In the genomic region with DNA sequence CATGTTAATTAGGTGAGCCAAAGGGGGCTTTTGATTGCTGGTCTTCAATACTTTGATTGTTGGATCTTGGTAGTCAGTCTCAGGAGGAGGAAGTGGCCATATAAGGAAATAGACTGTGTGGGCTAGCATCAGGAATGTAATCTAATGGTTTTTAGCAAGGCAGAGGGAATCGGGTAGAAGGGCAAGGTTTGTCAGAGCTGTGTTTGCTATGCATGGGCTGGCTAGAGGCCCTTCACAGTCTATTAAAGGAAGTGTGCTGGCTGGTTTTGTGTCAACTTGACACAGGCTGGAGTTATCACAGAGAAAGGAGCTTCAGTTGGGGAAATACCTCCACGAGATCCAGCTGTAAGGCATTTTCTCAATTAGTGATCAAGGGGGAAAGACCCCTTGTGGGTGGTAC, we compare ENCODE assay signal across 6 mouse cellular contexts. TPM values are rescaled to one million over a fixed set of nuclear protein-coding genes. Genes with fewer than 3 reads are reported as not detected.
DNase-seq lines count a peak whose midpoint lies in the region; ATAC-seq and TF ChIP-seq lines count a peak whose summit lies in the region.
"Not testable (repeated sequence)": the region's sequence is repeated elsewhere in the genome, so short reads cannot be mapped to it uniquely, and the experiment has no call there.

No protein-coding gene starts in this region.

- peaks cover 9 to 20% of the 10 kb centered on the region in 2 experiments for H3K4me1 ChIP-seq in MEL (ENCODE audit: control insufficient read depth in 1 of 2, insufficient read depth in 2 of 2, low read length in 2 of 2)
- peaks cover 38% of the 10 kb centered on the region for H3K4me1 ChIP-seq in bone marrow macrophage, adult 2 months (ENCODE audit: control insufficient read depth, insufficient read depth, low read length)
- H3K4me1 ChIP-seq in kidney, adult 2 months (ENCODE audit: control insufficient read depth, insufficient read depth, low read length); lung, postnatal 0 days (ENCODE audit: insufficient read depth, low read depth, low read length): not testable (repeated sequence)

- not testable (repeated sequence) for TF ChIP-seq CTCF in MEL (IDR thresholded peaks at IDR 0.05 in 2 of 3, conservative IDR thresholded peaks at IDR 0.05 in 1 of 3; ENCODE audit: control insufficient read depth in 1 of 3, insufficient read depth in 1 of 3, low read depth in 2 of 3, low read length in 3 of 3, poor library complexity in 1 of 3, severe bottlenecking in 1 of 3); bone marrow macrophage, adult 2 months (IDR thresholded peaks at IDR 0.05; ENCODE audit: low read depth, low read length); kidney, adult 2 months (conservative IDR thresholded peaks at IDR 0.05; ENCODE audit: insufficient read depth, insufficient read length, low read depth, low read length); lung, postnatal 0 days (IDR thresholded peaks at IDR 0.05)

- WGBS in kidney, adult 2 months = 36% methylated on average over 2 of the region's 2 CpGs
- WGBS in lung, postnatal 0 days = 35% methylated on average over 2 of the region's 2 CpGs

- H3K9me3 ChIP-seq in MEL (replicated peaks; ENCODE audit: insufficient read depth, low read length); lung, postnatal 0 days (ENCODE audit: low read length): not testable (repeated sequence)

- not testable (repeated sequence) for TF ChIP-seq EP300 in MEL (IDR thresholded peaks at IDR 0.05; ENCODE audit: low read depth in 1 of 2, low read length in 2 of 2); lung, postnatal 0 days (IDR thresholded peaks at IDR 0.05)

- not testable (repeated sequence) for H3K4me2 ChIP-seq in lung, postnatal 0 days (replicated peaks; ENCODE audit: low read depth, low read length)

- H3K36me3 ChIP-seq in MEL (ENCODE audit: control insufficient read depth in 1 of 2, insufficient read depth in 2 of 2, low read length in 2 of 2) = peaks cover 0 to 16% of the 10 kb centered on the region in 2 experiments; a peak in 2 of 4 replicates
- not testable (repeated sequence) for H3K36me3 ChIP-seq in kidney, adult 2 months (ENCODE audit: control insufficient read depth, insufficient read depth, low read length); lung, postnatal 0 days (ENCODE audit: insufficient read depth, low read length)

- H3K9ac ChIP-seq in MEL (ENCODE audit: control insufficient read depth, low read depth, low read length, poor library complexity, severe bottlenecking); lung, postnatal 0 days (replicated peaks; ENCODE audit: low read depth): not testable (repeated sequence)

- not testable (repeated sequence) for TF ChIP-seq RAD21 in MEL (IDR thresholded peaks at IDR 0.05; ENCODE audit: low read depth, low read length)

- not testable (repeated sequence) for H3K27ac ChIP-seq in MEL (ENCODE audit: control insufficient read depth, low read depth, low read length); lung, postnatal 0 days (ENCODE audit: low read length)
- peak overlapping the region; percentile 99 for H3K27ac ChIP-seq in bone marrow macrophage, adult 2 months (ENCODE audit: insufficient read depth, low read depth, low read length)
- H3K27ac ChIP-seq in kidney, adult 2 months (ENCODE audit: insufficient read depth, low read depth, low read length) = peak overlapping the region; percentile 77; the same call in 1 of the 2 replicates

- not testable (repeated sequence) for H3K79me2 ChIP-seq in MEL (ENCODE audit: control insufficient read depth, insufficient read depth, low read length, poor library complexity)

- not testable (repeated sequence) for ATAC-seq in lung, postnatal 0 days

- not testable (repeated sequence) for TF ChIP-seq POLR2A in MEL (IDR thresholded peaks at IDR 0.05; ENCODE audit: control insufficient read depth in 1 of 2, insufficient read depth in 1 of 2, low read depth in 1 of 2, low read length in 2 of 2, poor library complexity in 1 of 2); bone marrow macrophage, adult 2 months (IDR thresholded peaks at IDR 0.05; ENCODE audit: borderline replicate concordance, low read depth, low read length); kidney, adult 2 months (IDR thresholded peaks at IDR 0.05; ENCODE audit: low read depth, low read length)

- H3K27me3 ChIP-seq in MEL (ENCODE audit: control insufficient read depth in 1 of 2, insufficient read depth in 2 of 2, low read length in 2 of 2); kidney, adult 2 months (replicated peaks; ENCODE audit: control insufficient read depth, insufficient read depth, low read length); lung, postnatal 0 days (replicated peaks; ENCODE audit: insufficient read depth, low read length): not testable (repeated sequence)

- not testable (repeated sequence) for H3K4me3 ChIP-seq in MEL (ENCODE audit: control insufficient read depth in 1 of 2, insufficient read depth in 1 of 2, low read depth in 2 of 2, low read length in 2 of 2); kidney, adult 2 months (ENCODE audit: insufficient read depth, low read depth, low read length); lung, postnatal 0 days (ENCODE audit: low read depth, low read length)
- peak overlapping the region; percentile 31 for H3K4me3 ChIP-seq in bone marrow macrophage, adult 2 months (ENCODE audit: insufficient read depth, low read length)

- DNase-seq in 416B (ENCODE audit: low read depth) (peak; percentile 23), MEL (ENCODE audit: low read depth, low spot score) (peak; percentile 49)
- peak; percentile 28 for DNase-seq in kidney, adult 2 months
- peak; percentile 16 for DNase-seq in lung, postnatal 0 days (ENCODE audit: low spot score)
- peak; percentile 23 to 34 for DNase-seq in lung, postnatal 4 days

RNA-seq across cellular contexts. Expression of gene Blvra, which starts 8.6 kb away (rescaled TPM):
- total RNA-seq in MEL (2012; rRNA removed) = 22.7 and 23.7 TPM in 2 replicates
- polyA plus RNA-seq in MEL (2012; ENCODE audit: insufficient read depth in 1 of 2, insufficient read length in 2 of 2, low read depth in 1 of 2, low replicate concordance in 2 of 2, missing spikeins in 1 of 2) = 10 to 100 TPM in 1 of 2 experiments, not detected in 1; 18.7 TPM
- 215 and 227 TPM in 2 replicates for polyA plus RNA-seq in bone marrow macrophage, adult 2 months (2012; ENCODE audit: insufficient read depth, insufficient read length, missing spikeins)
- polyA plus RNA-seq in kidney, adult 2 months (2012; rRNA removed) = 30.1 and 43.3 TPM in 2 replicates
- 44.3 and 48.8 TPM in 2 replicates for polyA plus RNA-seq in lung, postnatal 0 days (2015; fragmentation: Nextera tagmentation; extraction: Ambion mirVana)

RNA-seq across cellular contexts. Expression of gene Ncaph, which starts 54.7 kb away (rescaled TPM):
- 37.5 and 41.5 TPM in 2 replicates for total RNA-seq in MEL (2012; rRNA removed)
- 10 to 100 TPM in 1 of 2 experiments, not detected in 1; 49.4 TPM for polyA plus RNA-seq in MEL (2012; ENCODE audit: insufficient read depth in 1 of 2, insufficient read length in 2 of 2, low read depth in 1 of 2, low replicate concordance in 2 of 2, missing spikeins in 1 of 2)
- polyA plus RNA-seq in bone marrow macrophage, adult 2 months (2012; ENCODE audit: insufficient read depth, insufficient read length, missing spikeins) = 32.5 and 33.3 TPM in 2 replicates
- polyA plus RNA-seq in kidney, adult 2 months (2012; rRNA removed) = 0.34 and 0.61 TPM in 2 replicates
- polyA plus RNA-seq in lung, postnatal 0 days (2015; fragmentation: Nextera tagmentation; extraction: Ambion mirVana) = 13.4 and 17.7 TPM in 2 replicates
